Mouse (Mus musculus) cerebellum, adult 2 months (tissue): ENCODE results near the gene Slc32a1.

ENCODE experiments used
- CTCF ChIP-seq: fragments of 200-500 bp; IDR thresholded peaks from 2 replicates; pipeline ENCODE4 v1.5.1; 2011; ENCODE audit warnings: low read depth, mild to moderate bottlenecking, control low read depth, low read length, moderate library complexity, borderline replicate concordance; ENCODE audit not compliant: insufficient read depth
- POLR2A ChIP-seq: fragments of 200-500 bp; IDR thresholded peaks from 2 replicates; pipeline ENCODE4 v1.6.1; 2011; ENCODE audit warnings: low read length, control low read depth, borderline replicate concordance; ENCODE audit not compliant: insufficient read depth

DNA sequence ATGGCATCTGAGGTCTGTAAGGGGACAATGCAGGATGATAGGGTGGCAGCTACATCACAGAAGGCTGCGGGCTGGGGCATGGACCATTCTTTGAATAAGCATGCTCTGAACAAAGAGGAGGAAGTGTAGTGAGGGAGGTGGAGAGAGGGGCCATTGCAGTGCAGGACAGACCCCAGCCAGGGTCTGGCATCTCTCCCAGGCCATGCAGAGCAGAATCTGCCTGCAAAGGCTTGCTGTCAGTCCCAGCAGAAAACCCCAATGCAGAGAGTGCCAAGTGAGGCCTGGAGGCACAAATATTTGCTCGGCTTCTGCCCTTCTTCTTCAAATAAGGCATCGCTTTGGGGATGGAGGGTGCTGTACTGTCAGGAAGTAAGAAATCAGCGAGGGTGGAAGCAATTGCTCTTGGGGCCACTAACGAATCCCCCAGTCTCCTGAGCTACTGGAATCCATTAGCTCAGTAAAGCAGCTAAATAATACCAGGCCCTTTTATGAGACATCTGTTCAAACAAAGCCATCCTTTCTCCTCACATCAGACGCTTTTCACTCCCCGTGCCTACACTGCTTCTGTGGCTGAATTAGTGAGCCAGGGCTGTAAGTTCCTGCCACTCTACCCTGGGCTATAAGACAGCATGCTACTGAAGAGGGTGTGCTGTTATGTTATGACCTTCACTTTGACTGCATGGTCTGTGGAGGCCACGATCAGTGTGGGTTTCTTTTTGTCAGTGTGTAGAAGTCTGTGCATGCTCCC lies 21.9 kb upstream of the Slc32a1 start:
- no peak for TF ChIP-seq POLR2A
- TF ChIP-seq CTCF, result no peak
